Mouse (Mus musculus) heart, adult 2 months (tissue): Measurements from ENCODE around the gene Ccdc190. TPM values are rescaled to one million over a fixed set of nuclear protein-coding genes. Genes with fewer than 3 reads are reported as not detected.

ENCODE experiments used
- DNase-seq, 2 experiments: peaks; one replicate each; pipeline ENCODE4 v3.0.0; 2021
- H3K27ac ChIP-seq: fragments of 200-600 bp; 2 replicates; pipeline ENCODE4 v1.8.1; 2022
- H3K27me3 ChIP-seq: fragments of 200-500 bp; 2 replicates; pipeline ENCODE4 v1.6.1; 2012; ENCODE audit warnings: mild to moderate bottlenecking, low read length, inconsistent platforms, mixed read lengths; ENCODE audit not compliant: control insufficient read depth, insufficient read depth
- H3K36me3 ChIP-seq: fragments of 200-500 bp; 2 replicates; pipeline ENCODE4 v1.6.1; 2012; ENCODE audit warnings: low read length, inconsistent platforms; ENCODE audit not compliant: control insufficient read depth, insufficient read depth
- H3K4me1 ChIP-seq: fragments of 200-500 bp; 2 replicates; pipeline ENCODE4 v1.6.1; 2011; ENCODE audit warnings: low read length; ENCODE audit not compliant: control insufficient read depth, insufficient read depth
- H3K4me3 ChIP-seq: fragments of 200-600 bp; 2 replicates; pipeline ENCODE4 v1.8.1; 2022
- H3K79me2 ChIP-seq: fragments of 200-500 bp; replicated peaks from 2 replicates; pipeline ENCODE4 v1.6.1; 2012; ENCODE audit warnings: mild to moderate bottlenecking, inconsistent platforms, low read length, moderate library complexity, mixed read lengths; ENCODE audit not compliant: control insufficient read depth, insufficient read depth
- H3K9ac ChIP-seq: fragments of 200-500 bp; 2 replicates; pipeline ENCODE4 v1.6.1; 2012; ENCODE audit warnings: low read depth, mild to moderate bottlenecking, control low read depth, inconsistent platforms, low read length, mixed read lengths
- CTCF ChIP-seq: fragments of 200-600 bp; IDR thresholded peaks from 2 replicates; pipeline ENCODE4 v1.8.1; 2022; ENCODE audit warnings: antibody characterized with exemption, mild to moderate bottlenecking, moderate library complexity
- EP300 ChIP-seq: fragments of 200-500 bp; IDR thresholded peaks from 2 replicates; pipeline ENCODE4 v1.6.1; 2011; ENCODE audit warnings: low read depth, low read length, control low read depth; ENCODE audit not compliant: insufficient read depth
- POLR2A ChIP-seq: fragments of 200-500 bp; IDR thresholded peaks from 2 replicates; pipeline ENCODE4 v1.6.1; 2011; ENCODE audit warnings: mild to moderate bottlenecking, low read depth, low read length, control low read depth; ENCODE audit not compliant: insufficient read depth
- WGBS: fragments of 180-500 bp; shearing (Covaris S2); methylation state at CpG from one replicate; pipeline ENCODE4 v1.1.7; 2018; 5-methylcytosine and 5-hydroxymethylcytosine counted together
- intact Hi-C: fragments of 180-260 bp; cut with DNase I; formaldehyde crosslinking; loops from one replicate; pipeline ENCODE4 v1.15.1; 2025
- polyA plus RNA-seq: library from polyadenylated mRNA; depleted of rRNA; stranded (reverse); fragments of >200 nt; gene quantifications from 2 replicates; pipeline ENCODE4 v1.2.3, GENCODE M21; 2012
- total RNA-seq, 2 experiments: library from RNA; stranded (reverse); gene quantifications; 2 replicates each; pipeline ENCODE4 v1.2.3; 2021

Ccdc190 gene
- total and polyA plus RNA-seq, 3 experiments: 0.16 to 0.29 TPM; not detected in 1

DNA sequence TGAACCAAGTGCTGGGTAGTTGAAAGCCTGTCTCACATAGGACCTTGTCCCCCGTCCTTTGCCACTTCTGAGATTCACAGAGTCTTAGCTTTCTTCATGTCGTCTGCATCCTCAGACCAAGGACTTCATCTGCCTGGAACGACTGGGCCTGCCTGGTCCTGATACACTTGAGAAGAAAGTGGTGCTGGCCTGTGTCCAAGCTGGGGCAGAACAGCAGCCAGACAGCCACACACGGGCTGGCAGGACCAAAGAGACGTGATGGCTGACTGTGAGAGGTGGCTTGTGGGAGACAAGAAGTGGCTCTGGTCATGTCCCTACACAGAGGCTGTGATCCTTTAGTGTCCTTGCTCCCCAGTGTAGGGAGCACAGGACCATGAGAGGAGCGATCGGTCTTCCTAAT, 17.7 kb upstream of the Ccdc190 start:
- H3K27me3 ChIP-seq: no peaks in the 10 kb centered on the region; the same call in 1 of the 2 replicates
- no peaks in the 10 kb centered on the region for H3K36me3 ChIP-seq
- no peak overlapping the region for H3K27ac ChIP-seq
- no peaks in the 10 kb centered on the region for H3K79me2 ChIP-seq
- intact Hi-C loops: loop anchor here (10.0 kb wide), 1 partner anchor 166 kb away; the partner anchor contains the start of gene Rgs4
- H3K4me1 ChIP-seq: no peaks in the 10 kb centered on the region
- no peak for DNase-seq
- WGBS: 66% methylated on average over 7 of the region's 7 CpGs
- no peak overlapping the region for H3K9ac ChIP-seq
- no peak overlapping the region for H3K4me3 ChIP-seq
- TF ChIP-seq POLR2A (no peak), EP300 (no peak), CTCF (no peak)

DNA sequence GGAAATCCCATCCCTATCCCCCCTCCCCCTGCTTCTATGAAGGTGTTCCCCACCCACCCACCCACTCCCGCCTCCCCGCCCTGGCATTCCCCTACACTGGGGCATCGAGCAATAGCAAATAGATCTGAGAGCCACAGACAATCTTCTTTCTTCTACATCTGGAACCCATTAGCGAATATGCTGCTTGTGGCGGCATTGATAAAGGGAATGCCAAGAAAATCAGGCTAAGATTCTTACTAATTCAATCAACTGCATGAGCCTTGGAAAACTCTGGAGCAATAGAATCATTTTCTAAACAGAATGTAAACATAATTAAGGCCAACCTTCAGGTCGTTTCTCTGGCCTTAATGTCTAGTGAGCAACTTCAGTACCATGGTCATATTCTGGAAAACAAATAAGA, 16.9 kb upstream of the Ccdc190 start:
- no peak overlapping the region for H3K9ac ChIP-seq
- H3K27me3 ChIP-seq: no peaks in the 10 kb centered on the region; the same call in 1 of the 2 replicates
- no peak for TF ChIP-seq POLR2A
- no peak for TF ChIP-seq CTCF
- no peak for TF ChIP-seq EP300
- no peaks in the 10 kb centered on the region for H3K4me1 ChIP-seq
- 71% methylated on average over 6 of the region's 6 CpGs for WGBS
- H3K79me2 ChIP-seq: no peaks in the 10 kb centered on the region
- DNase-seq: no peak
- no peak overlapping the region for H3K4me3 ChIP-seq
- no peaks in the 10 kb centered on the region for H3K36me3 ChIP-seq
- no peak overlapping the region for H3K27ac ChIP-seq
- intact Hi-C loops: loop anchor here (10.0 kb wide), 1 partner anchor 167 kb away; the partner anchor contains the start of gene Rgs4

DNA sequence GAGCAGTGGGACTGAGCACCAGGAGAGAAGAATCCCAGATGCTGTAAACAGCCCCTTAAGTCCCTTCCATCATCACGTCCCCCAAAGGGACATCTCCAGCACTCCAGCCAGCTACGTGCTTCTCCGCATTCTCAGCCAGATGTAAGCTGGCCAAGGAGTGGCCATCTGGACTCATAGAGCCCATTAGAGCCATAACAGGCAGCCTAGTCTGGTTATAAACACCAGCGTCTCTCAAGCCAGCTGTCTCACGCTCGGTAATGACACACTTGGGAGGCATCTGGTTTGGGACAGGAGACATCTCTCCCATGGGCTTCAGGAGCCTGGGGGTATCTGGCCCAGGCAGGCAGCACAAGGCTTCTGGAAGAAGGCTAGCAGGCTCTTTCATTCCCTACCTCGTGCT, 11.8 kb upstream of the Ccdc190 start:
- DNase-seq: peak; percentile 56 to 63
- H3K9ac ChIP-seq: no peak overlapping the region
- H3K79me2 ChIP-seq: no peaks in the 10 kb centered on the region
- no peak for TF ChIP-seq POLR2A
- 0 out of 2 replicates have a peak, but pooled peaks have one; percentile 21 for TF ChIP-seq EP300
- no peak for TF ChIP-seq CTCF
- H3K36me3 ChIP-seq: no peaks in the 10 kb centered on the region
- H3K4me1 ChIP-seq: no peaks in the 10 kb centered on the region
- H3K27me3 ChIP-seq: no peaks in the 10 kb centered on the region
- intact Hi-C loops: loop anchor here (10.0 kb wide), 1 partner anchor 172 kb away; the partner anchor contains the start of gene Rgs4
- 33% methylated on average over 7 of the region's 7 CpGs for WGBS
- H3K27ac ChIP-seq: peak overlapping the region; percentile 43
- H3K4me3 ChIP-seq: no peak overlapping the region

GRCm38 (mm10) chr1:169917115-169917796, 11.2 kb upstream of the Ccdc190 start:
- no peak for TF ChIP-seq POLR2A
- no peak for TF ChIP-seq CTCF
- no peak for TF ChIP-seq EP300

DNA sequence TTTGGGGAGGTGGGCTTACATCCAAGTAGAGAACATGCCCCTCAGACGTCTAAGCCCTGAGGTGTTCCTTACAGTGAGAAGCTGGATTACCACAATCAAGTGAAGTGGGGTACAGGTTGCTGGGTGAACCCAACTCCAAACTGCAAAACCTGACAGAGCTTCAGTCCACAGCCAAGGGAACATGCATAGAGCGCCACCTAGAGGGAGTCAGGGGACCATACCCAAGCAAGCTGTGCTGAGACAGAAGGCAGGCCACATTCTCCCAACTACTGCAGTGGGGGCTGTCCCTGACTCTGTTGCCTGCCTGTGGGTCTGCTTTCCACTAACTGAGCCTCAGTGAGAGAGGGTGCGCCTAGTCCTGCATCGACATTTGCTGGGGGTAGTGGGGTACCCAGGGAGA, 10.4 kb upstream of the Ccdc190 start:
- no peak for TF ChIP-seq POLR2A
- peak; percentile 84 for TF ChIP-seq CTCF
- 0 out of 2 replicates have a peak, but pooled peaks have one; percentile 28 for TF ChIP-seq EP300
- H3K36me3 ChIP-seq: no peaks in the 10 kb centered on the region
- H3K27me3 ChIP-seq: no peaks in the 10 kb centered on the region
- intact Hi-C loops: loop anchor here (10.0 kb wide), 1 partner anchor 173 kb away; the partner anchor contains the start of gene Rgs4
- no peak overlapping the region for H3K9ac ChIP-seq
- H3K4me3 ChIP-seq: no peak overlapping the region
- no peaks in the 10 kb centered on the region for H3K4me1 ChIP-seq
- DNase-seq: peak; percentile 46 to 47
- H3K79me2 ChIP-seq: no peaks in the 10 kb centered on the region
- 33% methylated on average over 4 of the region's 4 CpGs for WGBS
- H3K27ac ChIP-seq: no peak overlapping the region

More at GRCm38 (mm10) chr1:169917115-169917796, 11.2 kb upstream of the Ccdc190 start:
- H3K27ac ChIP-seq: peak overlapping the region; percentile 43
- no peaks in the 10 kb centered on the region for H3K79me2 ChIP-seq
- H3K9ac ChIP-seq: no peak overlapping the region
- intact Hi-C loops: loop anchor here (10.0 kb wide), 1 partner anchor 172 kb away; the partner anchor contains the start of gene Rgs4
- H3K36me3 ChIP-seq: no peaks in the 10 kb centered on the region
- 61% methylated on average over 9 of the region's 9 CpGs for WGBS
- H3K27me3 ChIP-seq: no peaks in the 10 kb centered on the region
- no peak for DNase-seq
- no peak overlapping the region for H3K4me3 ChIP-seq
- no peaks in the 10 kb centered on the region for H3K4me1 ChIP-seq

DNA sequence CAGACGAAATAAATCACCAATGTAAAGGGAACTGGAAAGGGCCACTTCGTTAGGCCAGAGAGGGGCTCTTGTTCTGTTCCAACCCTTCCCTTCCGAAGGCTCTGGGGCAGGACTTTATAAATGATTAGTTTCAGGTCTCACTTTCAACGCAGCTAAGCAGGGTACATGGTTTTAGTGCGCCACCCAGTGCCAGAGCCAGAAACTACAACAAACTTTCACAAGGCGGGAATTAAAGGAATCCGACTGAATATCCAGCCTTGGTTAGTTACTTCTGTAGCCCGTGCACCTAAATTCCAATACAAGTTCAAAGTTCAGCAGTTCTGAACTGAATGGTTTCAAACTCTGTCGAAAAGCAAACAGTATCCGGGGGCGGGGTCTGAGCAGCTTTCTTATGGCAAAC, 9.2 kb upstream of the Ccdc190 start:
- Histone ChIP-seq H3K79me2 (no peaks in the 10 kb centered on the region), H3K27me3 (no peaks in the 10 kb centered on the region), H3K4me1 (no peaks in the 10 kb centered on the region), H3K4me3 (no peak overlapping the region), H3K9ac (no peak overlapping the region), H3K36me3 (no peaks in the 10 kb centered on the region), H3K27ac (no peak overlapping the region)
- peak; percentile 66; the same call in 1 of the 2 replicates for TF ChIP-seq EP300
- peak; percentile 81 for TF ChIP-seq CTCF
- no peak for TF ChIP-seq POLR2A
- WGBS: 5% methylated on average over 11 of the region's 11 CpGs
- peak; percentile 47 to 81 for DNase-seq
- intact Hi-C loops: loop anchor here (1.0 to 10.0 kb wide), 3 partner anchors 174 to 387 kb away; partner anchors contain the start of gene Rgs4
